15 mouse cellular contexts compared by ENCODE assay signal in genomic region chr9:43754083-43754482, GRCm38 (mm10). TPM values are rescaled to one million over a fixed set of nuclear protein-coding genes. Genes with fewer than 3 reads are reported as not detected.
DNase-seq lines count a peak whose midpoint lies in the region; ATAC-seq and TF ChIP-seq lines count a peak whose summit lies in the region.
"Had no signal": no experiment of that assay in that cellular context is flagged by ENCODE, and none has a peak within 500 bp of the region (broad histone marks: within the 10 kb centered on the region; RNA-seq: fewer than 3 reads in every experiment).

No protein-coding gene starts in this region.

- H3K4me1 ChIP-seq in neural tube, embryonic 11.5 days (ENCODE audit: control insufficient read depth, insufficient read depth, low read length): peaks cover 44% of the 10 kb centered on the region
- H3K4me1 ChIP-seq in kidney, adult 2 months (ENCODE audit: control insufficient read depth, insufficient read depth, low read length): peaks cover 43% of the 10 kb centered on the region
- H3K4me1 ChIP-seq in liver, embryonic 12.5 days: peaks cover 28% of the 10 kb centered on the region

- no peaks in the 10 kb centered on the region for H3K9me3 ChIP-seq in neural tube, embryonic 11.5 days (ENCODE audit: control insufficient read depth, low read length)
- no peaks in the 10 kb centered on the region for H3K9me3 ChIP-seq in liver, embryonic 12.5 days (replicated peaks)
- H3K9me3 ChIP-seq: heart, embryonic 12.5 days; lung, embryonic 15.5 days; stomach, embryonic 15.5 days had no signal

- no peak for TF ChIP-seq POLR2A in kidney, adult 2 months (IDR thresholded peaks at IDR 0.05; ENCODE audit: low read depth, low read length)

- no peak for DNase-seq in neural tube, embryonic 11.5 days (ENCODE audit: low spot score)
- no peak for DNase-seq in neural tube, embryonic 10.5 days (ENCODE audit: extremely low spot score, low spot score)
- DNase-seq in kidney, adult 2 months: peak; percentile 91
- no peak for DNase-seq in left cerebral cortex, postnatal 36 days (ENCODE audit: low spot score in 2 of 2)
- no peak for DNase-seq in gastrocnemius, postnatal 10 days
- no peak for DNase-seq in thymus, postnatal 36 days
- DNase-seq: cerebellum, adult 9-10 months; gastrocnemius, postnatal 14 days; left cerebral cortex, postnatal 4 days; right cerebral cortex, postnatal 4 days; thymus, postnatal 14 days had no signal

- H3K4me3 ChIP-seq in neural tube, embryonic 11.5 days (ENCODE audit: low read depth, low read length): no peak overlapping the region
- H3K4me3 ChIP-seq in kidney, adult 2 months (ENCODE audit: insufficient read depth, low read depth, low read length): no peak overlapping the region
- H3K4me3 ChIP-seq in liver, embryonic 12.5 days: no peak overlapping the region
- H3K4me3 ChIP-seq: heart, embryonic 12.5 days; lung, embryonic 15.5 days; stomach, embryonic 15.5 days had no signal

- H3K9ac ChIP-seq in neural tube, embryonic 11.5 days (ENCODE audit: low read length): peak overlapping the region; percentile 35
- H3K9ac ChIP-seq in liver, embryonic 12.5 days: no peak overlapping the region
- H3K9ac ChIP-seq: heart, embryonic 12.5 days; lung, embryonic 15.5 days; stomach, embryonic 15.5 days had no signal

- H3K4me2 ChIP-seq in neural tube, embryonic 11.5 days (ENCODE audit: low read depth): 0 out of 2 replicates have a peak overlapping the region, but pooled peaks have one; percentile 14
- H3K4me2 ChIP-seq in liver, embryonic 12.5 days: no peak overlapping the region
- H3K4me2 ChIP-seq: lung, embryonic 15.5 days; stomach, embryonic 15.5 days had no signal

- peak overlapping the region; percentile 79 for H3K27ac ChIP-seq in neural tube, embryonic 11.5 days (ENCODE audit: low read depth, low read length)
- H3K27ac ChIP-seq in kidney, adult 2 months (ENCODE audit: insufficient read depth, low read depth, low read length): peak overlapping the region; percentile 81
- peak overlapping the region; percentile 27; the same call in 1 of the 2 replicates for H3K27ac ChIP-seq in liver, embryonic 12.5 days
- H3K27ac ChIP-seq: lung, embryonic 15.5 days had no signal

- no peaks in the 10 kb centered on the region for H3K36me3 ChIP-seq in neural tube, embryonic 11.5 days (ENCODE audit: control insufficient read depth, insufficient read depth, low read length)
- H3K36me3 ChIP-seq in kidney, adult 2 months (ENCODE audit: control insufficient read depth, insufficient read depth, low read length): no peaks in the 10 kb centered on the region
- H3K36me3 ChIP-seq in liver, embryonic 12.5 days: no peaks in the 10 kb centered on the region
- H3K36me3 ChIP-seq: heart, embryonic 12.5 days; lung, embryonic 15.5 days; stomach, embryonic 15.5 days had no signal

- no peak for TF ChIP-seq CTCF in kidney, adult 2 months (conservative IDR thresholded peaks at IDR 0.05; ENCODE audit: insufficient read depth, insufficient read length, low read depth, low read length)

- intact Hi-C loops in left cerebral cortex, postnatal 36 days (cut with DNase I): no loop called here

- WGBS in neural tube, embryonic 11.5 days: 61% methylated on average over 5 of the region's 5 CpGs
- 43% methylated on average over 5 of the region's 5 CpGs for WGBS in kidney, adult 2 months
- 65% methylated on average over 5 of the region's 5 CpGs for WGBS in liver, embryonic 12.5 days (ENCODE audit: insufficient replicate concordance)

- ATAC-seq in neural tube, embryonic 11.5 days (ENCODE audit: insufficient read depth, low FRiP score, low TSS enrichment): no peak
- peak; percentile 39; the same call in 1 of the 2 replicates for ATAC-seq in liver, embryonic 12.5 days

- no peaks in the 10 kb centered on the region for H3K27me3 ChIP-seq in neural tube, embryonic 11.5 days (ENCODE audit: control insufficient read depth, insufficient read depth, low read length)
- H3K27me3 ChIP-seq in kidney, adult 2 months (replicated peaks; ENCODE audit: control insufficient read depth, insufficient read depth, low read length): no peaks in the 10 kb centered on the region
- no peaks in the 10 kb centered on the region for H3K27me3 ChIP-seq in liver, embryonic 12.5 days (replicated peaks)
- H3K27me3 ChIP-seq: heart, embryonic 12.5 days; lung, embryonic 15.5 days; stomach, embryonic 15.5 days had no signal

RNA-seq across cellular contexts. Expression of gene Nectin1, which starts 10.3 kb away (rescaled TPM):
- 10.3 and 10.9 TPM in 2 replicates for polyA plus RNA-seq in neural tube, embryonic 11.5 days (2014; fragmentation: Nextera tagmentation; extraction: Ambion mirVana)
- 26.5 and 27.6 TPM in 2 replicates for polyA plus RNA-seq in kidney, adult 2 months (2012; rRNA removed)
- 1.8 and 1.9 TPM in 2 replicates for polyA plus RNA-seq in liver, embryonic 12.5 days (2016; fragmentation: Nextera tagmentation; extraction: Ambion mirVana)
- total RNA-seq in left cerebral cortex, postnatal 36 days (2021): 100 to 1,000 TPM in 1 of 2 experiments, 10 to 100 TPM in 1; 84.8 to 103 TPM
- total RNA-seq in gastrocnemius, postnatal 10 days (2021): 1 to 10 TPM; 7.7 to 9.7 TPM

Comparison
In these comparisons a context has a peak if more than half of its experiments do, and no peak if none do; other contexts are left out.
1. H3K27ac ChIP-seq: peak in every context shown above with its lines; median percentile 81 in kidney, adult 2 months; 79 in neural tube, embryonic 11.5 days; 27 in liver, embryonic 12.5 days.